Mouse (Mus musculus): ENCODE results near the gene Rpl36a.
A peak's percentile ranks its signal among the peaks of the same experiment; 100 is the strongest.
"Not testable (repeated sequence)": the region's sequence is repeated elsewhere in the genome, so short reads cannot be mapped to it uniquely, and the experiment has no call there.

Gene Rpl36a

DNA sequence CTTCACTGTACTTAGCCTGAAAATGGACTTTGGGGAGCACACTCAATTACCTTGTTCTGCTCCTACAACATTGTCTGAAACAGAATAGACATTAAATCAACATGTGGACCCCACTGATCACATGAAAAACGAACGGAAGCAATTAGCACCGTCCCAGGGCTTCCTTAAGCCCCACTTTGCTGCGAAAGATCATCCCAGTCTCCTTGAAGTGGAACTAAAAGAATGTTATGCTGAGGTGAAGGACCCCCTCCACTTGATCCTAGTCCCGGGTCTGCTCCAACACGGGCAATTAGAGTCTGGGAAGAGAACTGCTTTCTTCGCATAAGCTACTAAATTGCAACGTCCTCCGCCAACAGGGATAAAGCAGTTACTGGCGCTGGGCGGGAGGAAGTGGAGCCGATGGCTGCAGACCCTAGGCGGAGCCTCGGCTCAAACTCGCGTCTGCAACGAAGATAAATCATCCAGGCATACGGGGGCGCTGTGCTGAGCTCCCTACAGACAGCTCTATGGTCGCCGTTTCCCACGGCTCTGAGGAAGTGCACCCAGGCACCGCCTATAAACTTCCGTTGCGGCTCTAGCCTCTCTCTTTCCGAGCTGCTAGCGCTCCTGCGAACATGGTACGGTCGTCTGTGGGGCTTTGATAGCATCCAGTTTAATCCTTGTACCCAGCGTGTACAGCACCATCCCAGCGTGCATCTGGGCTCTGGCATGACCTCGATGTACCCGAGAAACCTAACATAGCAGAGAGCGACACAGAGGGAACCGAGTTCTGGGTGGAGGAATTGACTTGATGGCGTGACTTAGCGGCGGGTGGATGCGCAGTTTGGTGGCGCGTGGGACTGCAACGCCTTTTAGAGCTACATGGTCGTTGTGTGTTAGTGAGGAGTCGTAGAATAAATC is at the start of gene Rpl36a:
Rpl36a (plus strand) TSS at position 552 of the 900 bp plus-strand sequence.
- DNase-seq (ENCODE audit: low read depth), result peak; percentile 73

DNA sequence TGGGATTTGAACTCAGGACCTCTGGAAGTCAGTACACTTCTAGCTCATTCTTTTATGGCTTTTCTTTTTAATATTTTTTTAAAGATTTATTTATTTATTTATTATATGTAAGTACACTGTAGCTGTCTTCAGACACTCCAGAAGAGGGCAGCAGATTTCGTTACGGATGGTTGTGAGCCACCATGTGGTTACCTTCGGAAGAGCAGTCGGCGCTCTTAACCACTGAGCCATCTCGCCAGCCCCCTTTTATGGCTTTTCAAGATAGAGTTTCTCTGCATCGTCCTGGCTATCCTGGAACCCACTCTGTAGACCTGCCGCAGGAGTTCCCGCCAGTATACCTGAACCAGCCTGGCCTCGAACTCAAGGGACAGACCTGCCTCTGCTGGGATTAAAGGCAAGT is 45.7 kb upstream of the Rpl36a start:
- not testable (repeated sequence) for DNase-seq (ENCODE audit: low read depth)

DNA sequence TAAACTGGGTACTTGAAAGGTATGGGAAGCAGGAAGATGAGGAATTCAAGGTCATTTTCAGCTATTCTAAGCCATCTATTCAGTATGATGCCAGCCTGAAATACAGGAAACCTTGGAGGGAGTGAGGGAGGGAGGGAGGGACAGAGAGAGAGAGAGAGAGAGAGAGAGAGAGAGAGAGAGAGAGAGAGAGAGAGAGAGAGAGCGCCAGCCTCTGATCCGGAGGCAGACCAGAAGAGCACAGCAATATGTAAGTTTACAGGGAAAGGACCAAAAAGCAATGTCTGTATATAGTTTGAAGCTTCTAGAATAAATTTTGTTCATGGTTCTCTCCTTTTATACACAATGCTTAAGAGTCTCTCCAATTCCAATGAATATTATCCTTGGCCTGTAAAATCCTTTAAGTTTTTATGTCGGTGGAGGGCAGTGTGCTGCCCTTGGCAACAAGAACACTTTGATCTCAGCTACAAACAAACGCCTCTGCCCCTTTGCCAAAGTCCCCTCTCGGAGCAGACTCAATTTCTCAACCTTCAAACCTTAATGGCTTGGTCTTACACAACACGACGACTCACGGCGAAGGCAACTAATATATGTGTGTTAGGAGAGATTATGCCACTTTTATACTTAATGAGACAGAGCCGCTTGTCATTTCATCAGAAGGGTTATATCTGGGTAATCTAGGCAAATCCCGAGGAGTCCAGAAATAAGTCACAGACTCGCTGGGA is 44.9 kb upstream of the Rpl36a start:
- no peak for DNase-seq (ENCODE audit: low read depth)

DNA sequence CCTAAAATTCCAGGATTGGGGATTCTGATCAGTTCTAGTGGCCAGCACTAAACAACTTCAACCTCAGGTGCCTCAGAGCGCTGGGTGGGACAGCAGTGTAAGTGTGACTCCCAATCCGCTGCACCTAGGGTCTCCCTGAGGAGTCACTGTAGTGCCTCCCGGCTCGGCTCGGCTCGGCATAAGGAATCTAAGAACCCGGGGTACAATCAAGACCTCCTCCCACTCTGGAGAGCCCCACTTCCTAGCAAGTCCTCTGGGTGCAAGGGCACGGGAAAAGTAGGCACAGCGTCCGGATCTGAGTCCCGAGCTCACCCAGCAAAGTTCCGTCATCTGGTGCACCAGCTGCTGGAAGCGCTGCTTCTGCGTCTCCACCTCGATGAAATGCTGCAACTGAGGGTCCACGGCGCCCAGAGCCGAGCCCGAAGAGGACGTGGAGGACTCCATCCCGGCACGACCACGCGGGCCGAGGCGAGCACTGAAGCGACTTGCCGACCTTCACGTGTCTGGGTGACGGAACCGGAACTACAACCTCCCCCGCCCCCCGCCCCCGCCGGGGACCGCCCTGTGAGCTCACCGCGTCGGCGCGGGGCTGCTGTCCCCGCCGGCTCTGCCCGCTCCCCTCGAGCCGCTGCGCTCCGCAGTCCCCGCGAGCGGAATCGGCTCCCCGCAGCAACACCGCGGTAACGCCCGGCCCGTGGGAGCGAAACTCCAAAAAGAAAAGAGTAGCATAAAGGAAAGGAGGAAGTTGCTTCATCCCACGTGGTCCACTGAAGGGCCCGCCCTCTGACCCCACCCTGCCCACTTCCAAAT is 44.1 kb upstream of the Rpl36a start, which contains the start of gene Timm8a1:
Timm8a1 (minus strand) TSS at position 721 of the 810 bp plus-strand sequence.
- DNase-seq (ENCODE audit: low read depth), result no peak

DNA sequence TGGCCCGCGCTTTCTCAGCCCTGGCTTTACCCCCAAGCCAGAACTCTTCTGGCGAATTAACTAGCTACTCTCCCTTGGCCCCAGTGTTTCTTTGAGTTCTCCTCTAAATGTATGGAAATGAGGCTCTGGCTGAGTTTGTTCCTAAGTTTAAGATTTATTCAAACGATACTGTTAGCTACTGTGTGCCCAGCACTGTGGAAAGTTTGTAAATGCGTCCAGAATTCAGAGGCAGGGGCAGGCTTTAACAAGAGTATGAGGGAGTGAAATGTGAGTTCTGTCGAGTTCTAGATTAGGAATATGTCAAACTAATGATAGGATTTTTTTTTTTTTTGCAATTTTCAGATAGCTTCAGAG is 43.5 kb upstream of the Rpl36a start:
- no peak for DNase-seq (ENCODE audit: low read depth)

DNA sequence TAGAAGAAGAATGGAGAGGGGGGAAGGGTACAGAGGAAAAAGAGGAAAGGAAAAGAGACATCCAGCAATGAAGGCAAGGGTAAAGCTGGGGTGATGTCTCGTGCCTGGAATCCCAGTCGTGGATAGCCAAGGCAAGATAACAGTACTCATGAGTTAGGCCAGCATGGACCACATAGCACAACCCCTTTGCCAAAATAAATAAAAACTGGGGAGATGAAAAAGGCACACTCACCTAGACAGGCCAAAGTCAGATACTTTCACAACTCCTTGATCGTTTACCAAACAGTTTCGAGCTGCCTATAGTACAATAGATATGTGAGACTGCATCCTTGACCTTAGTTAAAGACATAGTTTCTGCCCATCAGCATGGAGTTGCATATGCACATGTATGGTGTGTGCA is 38.1 kb upstream of the Rpl36a start:
- no peak for DNase-seq (ENCODE audit: low read depth)

DNA sequence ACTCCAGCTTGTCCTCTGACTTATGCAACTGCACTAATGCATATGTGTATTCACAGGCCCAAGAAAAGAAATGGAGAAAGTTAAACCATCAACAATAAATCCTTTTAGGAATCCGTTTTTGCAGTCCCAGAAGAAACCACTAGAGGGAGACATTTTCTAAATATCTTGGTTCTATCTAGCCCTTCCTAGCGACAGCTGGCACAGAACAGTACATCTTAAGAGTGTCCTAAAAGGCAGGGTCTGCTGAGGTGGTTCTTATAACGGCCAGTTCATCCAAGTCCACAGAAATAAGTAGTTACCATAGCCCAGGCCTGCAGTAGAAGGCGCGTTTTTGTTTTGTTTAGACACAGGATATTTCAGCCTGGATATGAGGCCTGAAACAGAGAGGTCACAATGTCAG is 34.6 kb upstream of the Rpl36a start:
- DNase-seq (ENCODE audit: low read depth), result no peak

DNA sequence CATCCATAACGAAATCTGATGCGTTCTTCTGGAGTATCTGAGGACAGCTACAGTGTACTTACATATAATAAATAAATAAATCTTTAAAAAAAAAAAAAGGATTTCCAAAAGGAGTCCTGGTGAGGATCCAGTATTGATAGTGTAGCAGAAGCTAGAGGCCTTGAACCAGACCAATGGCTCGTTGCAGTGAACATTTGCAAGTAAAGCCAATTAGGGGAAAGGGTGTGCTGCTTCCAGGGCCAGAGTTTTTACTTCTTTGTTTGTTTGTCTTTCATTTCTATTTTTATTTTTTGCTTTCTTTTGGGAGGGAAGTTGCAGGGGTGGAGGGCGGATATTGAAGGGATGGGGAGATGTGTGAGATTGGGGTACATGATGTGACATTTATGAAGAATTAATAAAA is 32.1 kb upstream of the Rpl36a start:
- DNase-seq (ENCODE audit: low read depth), result no peak

DNA sequence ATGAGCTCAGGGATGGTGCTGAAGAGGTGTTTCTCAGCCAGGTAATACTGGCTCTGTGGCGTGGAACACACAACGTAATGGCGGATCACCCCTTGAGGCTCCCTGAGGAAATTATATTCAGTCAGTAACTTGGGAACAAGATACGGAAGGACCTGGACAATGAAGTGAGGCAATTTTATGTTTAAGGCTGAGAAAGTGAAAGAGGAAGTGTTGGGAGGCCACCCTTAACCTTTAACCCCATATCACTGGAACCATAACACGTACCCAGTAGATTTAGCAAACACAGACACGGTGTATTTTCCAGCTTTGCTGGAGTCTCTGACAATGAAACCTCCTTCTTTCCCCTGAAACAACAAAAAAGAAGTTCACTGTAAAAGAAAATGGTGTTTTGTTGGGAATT is 31.0 kb upstream of the Rpl36a start:
- no peak for DNase-seq (ENCODE audit: low read depth)

DNA sequence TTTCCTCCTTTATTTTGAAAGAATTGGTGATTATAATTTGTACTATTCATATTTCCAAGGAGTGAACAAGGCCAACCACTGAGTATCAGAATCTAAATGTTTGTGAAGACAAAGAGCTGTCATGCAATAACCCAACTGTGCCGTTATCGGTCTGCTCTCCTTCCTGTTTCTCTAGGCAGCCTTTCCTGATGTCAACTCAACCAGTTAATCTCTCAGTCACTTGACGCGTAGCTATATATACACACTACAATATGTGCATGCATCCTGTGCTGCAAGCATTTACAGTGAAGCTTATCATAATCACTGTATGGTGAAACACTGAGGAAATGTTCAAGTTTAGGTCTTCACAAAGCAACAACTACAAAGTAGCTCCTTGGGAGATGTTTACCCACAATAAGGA is 21.1 kb upstream of the Rpl36a start:
- DNase-seq (ENCODE audit: low read depth), result no peak

DNA sequence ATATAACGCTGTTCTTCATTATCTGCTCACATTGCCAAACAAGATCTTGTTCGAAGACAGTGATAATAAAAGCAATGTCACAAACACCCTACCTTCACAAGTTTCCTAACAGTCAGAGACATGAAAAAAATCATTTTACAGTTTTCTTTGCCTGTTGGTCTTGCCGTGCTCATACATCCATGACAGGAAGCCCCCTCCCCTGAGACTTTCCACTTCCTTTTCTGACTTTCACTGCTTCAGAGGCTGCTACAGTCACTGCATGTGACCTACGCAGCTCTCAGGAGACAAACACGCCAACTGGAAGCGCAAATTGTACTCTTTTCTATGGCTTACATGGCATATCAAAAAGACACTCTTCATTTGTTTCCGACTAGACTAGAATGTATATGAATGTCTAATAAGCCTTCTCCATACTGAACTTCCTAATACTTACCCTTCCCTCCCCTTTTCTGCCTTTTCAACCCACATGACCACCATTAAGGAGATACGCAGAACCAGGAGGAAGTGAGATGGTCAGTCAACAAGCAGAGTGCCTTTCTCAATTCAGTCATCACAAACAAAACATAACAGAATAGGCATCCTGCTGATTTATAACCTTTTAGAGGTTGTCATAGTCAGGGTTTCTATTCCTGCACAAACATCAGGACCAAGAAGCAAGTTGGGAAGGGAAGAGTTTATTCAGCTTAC is 18.8 kb upstream of the Rpl36a start:
- no peak for DNase-seq (ENCODE audit: low read depth)

DNA sequence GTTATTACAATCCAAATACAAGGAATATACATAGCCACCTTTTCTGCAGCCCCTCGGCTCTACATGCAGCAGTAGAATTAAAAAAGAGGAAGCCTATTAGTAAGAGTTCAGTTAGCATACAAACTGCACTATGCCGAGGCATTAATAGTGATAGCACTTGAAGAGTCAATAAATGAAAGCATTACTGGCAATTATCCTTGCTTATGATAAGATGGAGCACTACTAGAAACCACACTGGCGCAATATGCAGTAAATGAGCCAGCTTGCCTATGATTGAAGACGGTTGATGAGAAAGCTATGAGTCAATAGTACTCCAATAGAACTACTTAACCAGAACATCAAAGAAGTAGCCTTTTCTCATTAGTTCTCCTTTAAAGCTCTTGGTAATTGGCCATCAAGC is 7.6 kb upstream of the Rpl36a start:
- DNase-seq (ENCODE audit: low read depth), result no peak

DNA sequence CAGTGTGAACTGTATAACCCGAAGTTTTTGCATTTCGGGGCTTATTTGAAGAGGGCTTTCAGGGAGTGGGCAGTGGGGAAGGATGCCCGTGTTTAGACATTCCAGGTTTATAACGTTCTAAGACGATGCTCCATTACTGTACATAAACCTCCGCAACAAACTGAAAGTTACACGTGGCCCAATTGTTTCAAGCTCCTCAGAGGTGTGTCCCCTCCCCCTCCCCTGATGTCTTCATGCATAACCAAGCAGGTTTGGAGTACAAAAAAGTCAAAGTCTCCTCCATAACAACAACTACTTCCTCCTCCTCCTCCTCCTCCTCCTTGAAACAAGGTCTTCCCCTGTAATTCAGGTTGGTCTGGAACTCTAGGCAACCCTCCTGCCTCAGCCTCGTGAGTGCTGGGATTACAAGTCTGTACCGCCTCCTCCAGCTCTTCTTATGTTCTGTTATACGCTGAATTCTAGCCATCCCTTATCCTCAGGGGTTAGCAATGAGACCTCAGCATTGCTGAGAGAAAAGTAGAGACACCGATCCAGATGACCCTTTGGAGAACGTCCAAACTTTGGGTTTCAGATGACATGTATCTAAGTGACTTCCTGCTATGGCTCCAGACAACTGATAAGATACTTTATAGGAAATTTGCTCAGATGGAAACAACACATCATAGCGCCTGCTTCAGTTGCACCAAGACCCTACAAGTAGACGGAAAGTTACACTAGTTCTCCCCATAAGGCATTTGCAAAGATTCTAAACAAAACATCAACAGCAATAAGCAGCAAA is 4.7 kb upstream of the Rpl36a start:
- DNase-seq (ENCODE audit: low read depth), result no peak

DNA sequence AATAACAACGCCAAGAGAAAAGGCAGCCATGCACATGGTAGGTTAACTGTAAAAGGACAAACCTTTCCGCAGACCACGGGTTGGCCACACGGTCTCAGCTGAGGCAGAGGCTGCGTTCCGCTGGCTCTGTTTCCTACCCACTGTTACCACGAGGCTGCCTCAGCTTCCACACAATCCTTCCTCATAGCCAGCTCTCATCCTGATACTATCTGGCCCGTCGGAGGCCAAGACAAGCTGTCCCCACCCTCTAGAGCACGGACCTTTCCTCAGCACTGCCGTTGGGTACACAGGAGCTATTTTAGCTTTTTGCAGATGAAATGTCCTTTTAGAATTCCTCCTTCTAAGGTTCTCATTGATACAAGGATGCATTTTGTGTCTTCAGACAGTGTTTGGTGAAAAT is 3.2 kb upstream of the Rpl36a start:
- DNase-seq (ENCODE audit: low read depth), result no peak

DNA sequence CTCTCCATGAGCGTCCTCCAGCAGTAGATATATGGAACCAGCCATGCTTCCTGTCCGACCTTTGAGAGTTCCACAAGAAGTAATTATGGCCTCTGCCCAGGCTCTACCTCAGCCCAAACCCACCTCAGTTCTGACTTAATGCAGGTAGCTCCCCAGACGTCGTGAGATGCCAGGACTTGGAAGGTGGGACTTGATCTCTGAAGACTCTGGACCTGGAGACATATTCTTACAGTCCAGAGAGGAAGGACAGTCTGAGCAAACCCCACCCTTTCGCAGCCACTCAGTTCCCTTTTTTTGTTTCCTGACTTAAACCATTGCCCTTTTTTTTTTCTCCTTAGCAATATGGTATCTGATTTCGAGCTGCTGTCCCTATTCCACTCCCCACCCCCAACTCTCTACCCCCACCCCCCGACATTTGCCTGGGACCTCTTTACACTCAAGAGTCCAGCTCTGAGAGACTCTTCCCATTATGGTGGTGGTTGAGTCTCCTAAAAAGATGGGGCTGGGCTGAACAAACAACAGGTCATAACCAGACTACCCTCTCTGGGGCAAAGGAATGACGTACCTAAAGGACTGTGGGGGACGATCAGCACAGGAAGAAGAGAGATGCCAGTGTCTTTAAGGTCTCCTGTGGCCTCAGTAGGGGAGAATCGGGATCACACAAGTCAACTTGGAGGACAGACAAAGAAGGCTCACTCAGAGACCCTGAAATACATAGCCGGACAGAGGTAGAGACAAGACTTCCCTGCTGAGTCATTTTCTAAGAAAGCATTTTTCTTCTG is 2.4 kb upstream of the Rpl36a start, which contains the start of gene Btk:
Btk (minus strand) TSS at position 683 of the 782 bp plus-strand sequence.
- DNase-seq (ENCODE audit: low read depth), result no peak

DNA sequence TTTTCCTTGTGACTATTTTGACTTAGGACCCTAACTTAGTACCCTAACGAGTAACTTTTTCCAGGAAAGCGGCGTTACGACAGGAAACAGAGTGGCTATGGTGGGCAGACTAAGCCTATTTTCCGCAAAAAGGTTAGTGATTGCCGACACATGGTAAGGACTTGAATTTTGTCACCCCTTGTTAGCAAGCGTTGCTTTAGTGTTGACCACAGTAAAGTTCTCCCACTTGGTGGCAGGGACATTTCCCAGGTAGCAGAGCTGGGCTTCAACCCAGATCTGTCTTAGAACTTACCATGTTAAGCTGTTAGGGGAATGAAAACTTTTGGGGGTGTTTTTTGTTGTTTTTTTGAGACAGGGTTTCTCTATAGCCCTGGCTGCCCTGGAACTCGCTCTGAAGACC is 993 bp downstream of the Rpl36a start:
- DNase-seq (ENCODE audit: low read depth), result no peak

DNA sequence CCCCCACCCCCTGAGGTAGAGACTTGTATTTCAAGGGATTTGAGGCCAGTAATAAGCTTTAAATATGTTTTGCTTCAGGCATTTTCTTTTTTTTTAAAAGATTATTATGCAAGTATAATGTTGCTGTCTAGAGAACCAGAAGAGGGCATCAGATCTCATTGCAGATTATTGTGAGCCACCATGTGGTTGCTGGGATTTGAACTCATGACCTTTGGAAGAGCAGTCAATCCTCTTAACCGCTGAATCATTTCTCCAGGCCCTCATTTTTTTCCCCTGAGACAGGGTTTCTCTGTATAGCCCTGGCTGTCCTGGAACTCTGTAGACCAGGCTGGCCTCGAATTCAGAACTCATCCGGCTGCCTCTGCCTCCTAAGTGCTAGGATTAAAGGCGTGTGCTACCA is 2.8 kb downstream of the Rpl36a start:
- DNase-seq (ENCODE audit: low read depth), result no peak

DNA sequence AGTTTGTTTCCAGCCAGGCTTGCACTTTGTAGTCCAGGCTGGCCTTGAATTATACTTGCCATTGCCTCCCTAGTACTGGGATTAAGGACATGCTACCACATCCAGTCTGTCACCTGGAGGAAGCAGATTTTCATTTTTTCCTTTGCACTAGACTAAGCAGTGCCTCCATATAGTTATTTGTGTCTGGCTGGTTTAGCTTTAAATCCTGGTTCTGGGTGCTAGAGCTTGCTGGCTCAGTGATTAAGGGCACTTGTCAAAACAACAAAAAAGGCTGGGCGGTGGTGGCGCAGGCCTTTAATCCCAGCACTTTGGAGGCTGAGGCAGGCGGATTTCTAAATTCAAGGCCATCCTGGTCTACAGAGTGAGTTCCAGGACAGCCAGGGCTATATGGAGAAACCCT is 3.5 kb downstream of the Rpl36a start:
- DNase-seq (ENCODE audit: low read depth), result no peak

DNA sequence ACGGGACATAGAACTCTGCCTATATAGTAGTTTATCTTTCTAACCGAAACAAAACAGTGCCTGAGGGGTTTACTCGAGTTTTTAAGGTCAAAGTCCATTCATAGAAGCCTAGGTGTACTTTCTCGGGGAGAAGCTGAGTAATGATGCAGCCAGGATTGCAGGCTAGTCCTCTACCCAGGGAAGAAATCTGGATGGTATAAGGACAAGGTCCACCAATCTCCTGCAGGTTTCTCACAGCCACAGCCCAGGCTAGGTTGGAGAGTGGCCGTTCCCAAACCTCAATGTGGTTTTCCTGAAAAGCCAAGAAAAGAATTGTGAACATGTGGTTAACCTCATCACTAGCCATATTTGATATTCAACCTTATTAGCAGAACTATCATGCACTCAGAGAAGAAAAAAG is 4.4 kb downstream of the Rpl36a start:
- DNase-seq (ENCODE audit: low read depth), result no peak

DNA sequence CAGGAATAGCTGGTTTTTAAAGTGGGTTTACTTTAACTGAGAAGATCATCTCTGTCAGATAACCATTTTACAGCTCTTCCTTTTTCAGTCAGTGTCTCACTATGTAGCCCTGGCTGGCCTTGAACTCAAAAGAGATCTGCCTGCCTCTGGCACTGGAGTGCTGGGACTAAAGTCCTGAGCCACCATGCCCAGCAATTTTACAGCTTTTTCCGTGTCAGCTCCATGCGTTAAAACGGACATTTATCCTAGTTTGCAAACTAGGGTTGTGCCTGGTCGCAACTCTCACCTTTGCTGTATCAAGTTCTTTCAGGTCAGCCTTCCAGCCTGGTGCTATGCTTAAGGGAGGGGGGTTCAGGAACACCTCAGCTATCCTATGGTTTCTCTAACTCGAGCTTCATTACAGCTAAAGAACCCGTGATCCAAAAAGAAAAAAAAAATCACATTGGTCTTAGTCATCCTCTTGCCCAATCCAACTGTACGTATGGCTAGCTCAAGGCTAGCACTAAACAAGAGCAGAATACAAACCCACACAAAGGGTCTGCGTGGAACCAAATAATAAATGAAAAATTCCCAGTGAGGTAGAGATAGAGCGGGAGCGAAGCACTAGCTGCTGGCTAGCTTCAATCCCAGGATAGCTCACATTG is 14.6 kb downstream of the Rpl36a start:
- no peak for DNase-seq (ENCODE audit: low read depth)
